Mouse (Mus musculus) lung, postnatal 14 days (tissue): Measurements from ENCODE around the gene 2900011O08Rik.

Experiments
- DNase-seq: peaks from one replicate; pipeline ENCODE4 v3.0.0; 2021

The 2900011O08Rik gene

GRCm38 (mm10) chr16:14070471-14071169 lies 84.2 kb downstream of the 2900011O08Rik start:
- DNase-seq: no peak

GRCm38 (mm10) chr16:14082925-14083324 lies 96.5 kb downstream of the 2900011O08Rik start:
- no peak for DNase-seq

- DNase-seq: no peak
Observed at GRCm38 (mm10) chr16:14088249-14088648, 101.8 kb downstream of the 2900011O08Rik start.

- no peak for DNase-seq
Observed at GRCm38 (mm10) chr16:14089296-14089695, 102.9 kb downstream of the 2900011O08Rik start.

GRCm38 (mm10) chr16:14091771-14092170 lies 105.4 kb downstream of the 2900011O08Rik start:
- no peak for DNase-seq

GRCm38 (mm10) chr16:14105891-14106290 lies 119.5 kb downstream of the 2900011O08Rik start:
- no peak for DNase-seq

GRCm38 (mm10) chr16:14109651-14110230 lies 123.3 kb downstream of the 2900011O08Rik start:
- no peak for DNase-seq

- DNase-seq: no peak
Observed at GRCm38 (mm10) chr16:14110922-14111321, 124.5 kb downstream of the 2900011O08Rik start.

GRCm38 (mm10) chr16:14112133-14112532 lies 125.7 kb downstream of the 2900011O08Rik start:
- no peak for DNase-seq

- no peak for DNase-seq
Observed at GRCm38 (mm10) chr16:14112742-14113141, 126.3 kb downstream of the 2900011O08Rik start.

GRCm38 (mm10) chr16:14117299-14117698 lies 130.9 kb downstream of the 2900011O08Rik start:
- DNase-seq: no peak

- DNase-seq: no peak
Observed at GRCm38 (mm10) chr16:14120941-14121340, 134.5 kb downstream of the 2900011O08Rik start.

GRCm38 (mm10) chr16:14121563-14121962 lies 135.2 kb downstream of the 2900011O08Rik start:
- DNase-seq: no peak

- no peak for DNase-seq
Observed at GRCm38 (mm10) chr16:14122586-14122985, 136.2 kb downstream of the 2900011O08Rik start.

- no peak for DNase-seq
Observed at GRCm38 (mm10) chr16:14123901-14124300, 137.5 kb downstream of the 2900011O08Rik start.

- peak; percentile 42 for DNase-seq
Observed at GRCm38 (mm10) chr16:14124709-14125108, 138.3 kb downstream of the 2900011O08Rik start.

GRCm38 (mm10) chr16:14125253-14125652 lies 138.8 kb downstream of the 2900011O08Rik start:
- DNase-seq: no peak

- DNase-seq: no peak
Observed at GRCm38 (mm10) chr16:14128977-14129376, 142.6 kb downstream of the 2900011O08Rik start.

- no peak for DNase-seq
Observed at GRCm38 (mm10) chr16:14130796-14131195, 144.4 kb downstream of the 2900011O08Rik start.

GRCm38 (mm10) chr16:14131376-14131775 lies 145.0 kb downstream of the 2900011O08Rik start:
- no peak for DNase-seq

- no peak for DNase-seq
Observed at GRCm38 (mm10) chr16:14131838-14132237, 145.4 kb downstream of the 2900011O08Rik start.

- no peak for DNase-seq
Observed at GRCm38 (mm10) chr16:14135014-14135413, 148.6 kb downstream of the 2900011O08Rik start.

GRCm38 (mm10) chr16:14137976-14138561 lies 151.7 kb downstream of the 2900011O08Rik start:
- DNase-seq: no peak

- DNase-seq: no peak
Observed at GRCm38 (mm10) chr16:14139106-14139505, 152.7 kb downstream of the 2900011O08Rik start.
